Mouse (Mus musculus) layer of hippocampus, adult 11-12 months (tissue): ENCODE data around the gene Cxcl5.

ENCODE experiments used
- DNase-seq: peaks from one replicate; pipeline ENCODE4 v3.0.0; 2022; ENCODE audit warnings: low spot score

Gene Cxcl5

GRCm38 (mm10) chr5:90759077-90760065, at the start of gene Cxcl5:
Gene Cxcl5, plus strand, starts transcription at chr5:90759360.
- no peak for DNase-seq

- no peak for DNase-seq
Observed at GRCm38 (mm10) chr5:90711409-90711808, 47.8 kb upstream of the Cxcl5 start.

GRCm38 (mm10) chr5:90717937-90718336, 41.2 kb upstream of the Cxcl5 start:
- no peak for DNase-seq

- DNase-seq: no peak
Observed at GRCm38 (mm10) chr5:90722656-90723055, 36.5 kb upstream of the Cxcl5 start.

- no peak for DNase-seq
Observed at GRCm38 (mm10) chr5:90728254-90728653, 30.9 kb upstream of the Cxcl5 start.

GRCm38 (mm10) chr5:90731480-90731879, 27.7 kb upstream of the Cxcl5 start:
- no peak for DNase-seq

GRCm38 (mm10) chr5:90742029-90742428, 17.1 kb upstream of the Cxcl5 start:
- peak; percentile 5 for DNase-seq

GRCm38 (mm10) chr5:90753934-90754333, 5.2 kb upstream of the Cxcl5 start:
- no peak for DNase-seq

- no peak for DNase-seq
Observed at GRCm38 (mm10) chr5:90758020-90758605, 1.0 kb upstream of the Cxcl5 start.

GRCm38 (mm10) chr5:90760303-90760702, 1.1 kb downstream of the Cxcl5 start:
- no peak for DNase-seq

GRCm38 (mm10) chr5:90760844-90761243, 1.7 kb downstream of the Cxcl5 start:
- DNase-seq: no peak

- no peak for DNase-seq
Observed at GRCm38 (mm10) chr5:90761834-90762233, 2.7 kb downstream of the Cxcl5 start.

- DNase-seq: no peak
Observed at GRCm38 (mm10) chr5:90763912-90764665, 4.9 kb downstream of the Cxcl5 start.

GRCm38 (mm10) chr5:90765821-90766606, 6.9 kb downstream of the Cxcl5 start:
- DNase-seq: no peak

- DNase-seq: no peak
Observed at GRCm38 (mm10) chr5:90768218-90768617, 9.1 kb downstream of the Cxcl5 start, which contains the start of gene Ppbp. Gene Ppbp, plus strand, starts transcription at chr5:90768518.

GRCm38 (mm10) chr5:90771369-90771768, 12.2 kb downstream of the Cxcl5 start:
- no peak for DNase-seq

- no peak for DNase-seq
Observed at GRCm38 (mm10) chr5:90771880-90772653, 12.9 kb downstream of the Cxcl5 start, which contains the start of gene Pf4. Gene Pf4, plus strand, starts transcription at chr5:90772435.

GRCm38 (mm10) chr5:90775562-90775961, 16.4 kb downstream of the Cxcl5 start:
- no peak for DNase-seq

- DNase-seq: no peak
Observed at GRCm38 (mm10) chr5:90777621-90778020, 18.5 kb downstream of the Cxcl5 start.

GRCm38 (mm10) chr5:90778856-90779255, 19.7 kb downstream of the Cxcl5 start:
- no peak for DNase-seq

- no peak for DNase-seq
Observed at GRCm38 (mm10) chr5:90783697-90784096, 24.5 kb downstream of the Cxcl5 start.
